Mouse (Mus musculus) intestine, embryonic 16.5 days (tissue): ENCODE results near the gene Gal3st3. TPM values are rescaled to one million over a fixed set of nuclear protein-coding genes. Genes with fewer than 3 reads are reported as not detected.

Source experiments
- polyA plus RNA-seq: library from polyadenylated mRNA; unstranded; fragments of >200 nt; fragmentation: Nextera tagmentation; extraction: Ambion mirVana; gene quantifications from 2 replicates; pipeline ENCODE4 v1.2.1, GENCODE M21; 2015

The Gal3st3 gene
- polyA plus RNA-seq, 1 experiment from 2014 or later = 1.5 TPM

Other genes starting within 250 kb of the Gal3st3 start
- 2.5 and 2.8 TPM in 2 replicates for gene Rin1, start 247.8 kb upstream of the Gal3st3 start, polyA plus RNA-seq
- 42.8 and 49.6 TPM in 2 replicates for gene Cd248, start 230.3 kb upstream of the Gal3st3 start, polyA plus RNA-seq
- gene Tmem151a, start 212.8 kb upstream of the Gal3st3 start, polyA plus RNA-seq = 4.7 and 5.1 TPM in 2 replicates
- 155 and 176 TPM in 2 replicates for gene Yif1a, start 209.8 kb upstream of the Gal3st3 start, polyA plus RNA-seq
- gene Cnih2, start 199.8 kb upstream of the Gal3st3 start, polyA plus RNA-seq = 8.1 and 8.3 TPM in 2 replicates
- 241 and 244 TPM in 2 replicates for gene Rab1b, start 191.3 kb upstream of the Gal3st3 start, polyA plus RNA-seq
- 12.7 and 13.6 TPM in 2 replicates for gene Klc2, start 179.8 kb upstream of the Gal3st3 start, polyA plus RNA-seq
- gene Pacs1, start 25.2 kb upstream of the Gal3st3 start, polyA plus RNA-seq = 11.4 and 13.8 TPM in 2 replicates
- gene Sf3b2, start 2.9 kb upstream of the Gal3st3 start, polyA plus RNA-seq = 265 and 280 TPM in 2 replicates
- gene Catsper1, start 37.4 kb downstream of the Gal3st3 start, polyA plus RNA-seq = not detected in 2 replicates
- 33.1 and 50.6 TPM in 2 replicates for gene Cst6, start 51.2 kb downstream of the Gal3st3 start, polyA plus RNA-seq
- 60.1 and 62.7 TPM in 2 replicates for gene Eif1ad, start 68.4 kb downstream of the Gal3st3 start, polyA plus RNA-seq
- gene Banf1, start 68.8 kb downstream of the Gal3st3 start, polyA plus RNA-seq = 421 and 489 TPM in 2 replicates
- 60.2 and 65.6 TPM in 2 replicates for gene Sart1, start 90.4 kb downstream of the Gal3st3 start, polyA plus RNA-seq
- 5.9 and 6.3 TPM in 2 replicates for gene Tsga10ip, start 104.2 kb downstream of the Gal3st3 start, polyA plus RNA-seq
- gene Drap1, start 126.6 kb downstream of the Gal3st3 start, polyA plus RNA-seq = 175 and 180 TPM in 2 replicates
- 10.2 and 16.8 TPM in 2 replicates for gene AI837181, start 126.8 kb downstream of the Gal3st3 start, polyA plus RNA-seq
- not detected in 2 replicates for gene Fosl1, start 149.2 kb downstream of the Gal3st3 start, polyA plus RNA-seq
- 5.0 and 5.4 TPM in 2 replicates for gene Ccdc85b, start 159.6 kb downstream of the Gal3st3 start, polyA plus RNA-seq
- gene Fibp, start 162.3 kb downstream of the Gal3st3 start, polyA plus RNA-seq = 102 and 106 TPM in 2 replicates
- 1.7 and 2.8 TPM in 2 replicates for gene Ctsw, start 170.2 kb downstream of the Gal3st3 start, polyA plus RNA-seq
- 106 and 112 TPM in 2 replicates for gene Efemp2, start 175.6 kb downstream of the Gal3st3 start, polyA plus RNA-seq
- gene Mus81, start 190.1 kb downstream of the Gal3st3 start, polyA plus RNA-seq = 32.7 and 36.5 TPM in 2 replicates
- gene Cfl1, start 192.1 kb downstream of the Gal3st3 start, polyA plus RNA-seq = 2,274 and 2,378 TPM in 2 replicates
- gene 1700020D05Rik, start 205.5 kb downstream of the Gal3st3 start, polyA plus RNA-seq = not detected in 2 replicates
- 6.9 and 7.4 TPM in 2 replicates for gene Snx32, start 212.2 kb downstream of the Gal3st3 start, polyA plus RNA-seq